Mouse (Mus musculus): ENCODE measurements around the gene Polr1b.

DNA sequence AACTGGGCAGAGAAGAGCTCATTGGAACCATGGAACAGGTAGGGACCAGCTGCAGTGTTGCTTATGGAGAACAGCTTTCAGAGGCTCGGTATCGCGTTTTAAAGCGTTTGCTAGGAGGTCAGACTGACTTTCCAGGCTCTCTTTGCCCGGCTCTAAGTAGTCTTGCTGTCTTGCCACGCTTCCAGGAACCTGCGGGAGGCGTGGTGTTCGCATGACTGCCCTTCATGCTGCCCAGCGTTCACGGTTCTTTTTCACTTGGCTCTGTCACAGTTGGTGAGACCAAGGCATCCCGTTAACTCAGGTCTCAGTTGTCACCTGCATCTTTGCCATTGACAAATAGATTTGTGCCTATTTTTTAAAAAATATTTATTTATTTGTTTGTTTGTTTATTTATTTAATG is 17.3 kb downstream of the Polr1b start:
- TF ChIP-seq EP300 (IDR thresholded peaks at IDR 0.05; ENCODE audit: low read depth) (no peak), CTCF (IDR thresholded peaks at IDR 0.05; ENCODE audit: low read depth) (no peak)

Measured in liver, embryonic 14.5 days (tissue).